Mouse (Mus musculus): ENCODE measurements around the gene Mia2. TPM values are rescaled to one million over a fixed set of nuclear protein-coding genes. Genes with fewer than 3 reads are reported as not detected.
A peak's percentile ranks its signal among the peaks of the same experiment; 100 is the strongest.

Gene Mia2
- polyA plus RNA-seq, 1 experiment from 2014 or later = 56.4 TPM

DNA sequence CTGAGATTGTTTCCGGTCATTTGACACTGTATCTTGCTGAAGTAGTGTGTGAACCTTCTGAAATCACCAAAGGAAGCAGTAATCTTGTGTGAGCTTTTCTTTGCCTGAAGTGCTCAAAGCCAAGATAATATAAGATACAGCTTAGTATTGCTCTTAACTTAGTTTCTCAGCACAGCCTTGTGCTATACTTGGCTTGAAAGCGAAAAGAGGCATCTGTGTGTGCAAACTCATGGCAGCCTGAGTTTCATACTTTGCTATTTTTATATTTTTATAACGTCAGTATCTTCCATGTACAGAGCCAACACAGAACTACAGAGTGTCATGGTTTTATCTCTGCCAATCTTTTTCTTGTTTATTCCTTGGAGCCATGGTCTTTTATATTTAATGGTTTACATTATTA lies 21.6 kb downstream of the Mia2 start:
- Histone ChIP-seq H3K4me3 (no peak overlapping the region), H3K27me3 (ENCODE audit: low read depth, poor library complexity, severe bottlenecking) (no peaks in the 10 kb centered on the region), H3K36me3 (no peaks in the 10 kb centered on the region), H3K27ac (no peak overlapping the region), H3K9me3 (replicated peaks) (no peaks in the 10 kb centered on the region), H3K4me1 (no peaks in the 10 kb centered on the region)
- DNase-seq (ENCODE audit: low spot score) = no peak
- 94% methylated on average over 3 of the region's 3 CpGs for WGBS

DNA sequence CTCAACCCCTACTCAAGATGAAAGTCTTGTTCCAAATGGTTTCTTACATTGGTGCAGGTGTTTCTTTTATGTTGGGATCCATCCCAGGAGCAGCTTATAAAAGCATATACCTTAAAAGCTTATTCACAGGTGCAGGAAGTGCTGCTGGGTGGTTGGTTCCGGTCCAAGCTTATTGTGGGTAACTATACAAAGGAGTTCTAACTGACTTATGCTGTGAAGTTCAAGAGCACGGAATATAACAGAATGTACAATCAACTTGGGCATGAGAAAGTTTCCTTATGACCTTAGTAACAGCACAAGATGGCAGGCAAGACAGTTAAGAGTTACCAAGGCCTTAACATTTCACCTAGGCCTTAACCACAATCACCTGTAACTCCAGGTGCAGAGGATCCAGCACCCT lies 29.8 kb downstream of the Mia2 start:
- Histone ChIP-seq H3K4me1 (peaks cover 14% of the 10 kb centered on the region), H3K27me3 (ENCODE audit: low read depth, poor library complexity, severe bottlenecking) (no peaks in the 10 kb centered on the region), H3K36me3 (no peaks in the 10 kb centered on the region), H3K9me3 (replicated peaks) (no peaks in the 10 kb centered on the region), H3K4me3 (no peak overlapping the region), H3K27ac (no peak overlapping the region)
- 83% methylated on average over 2 of the region's 2 CpGs for WGBS
- DNase-seq (ENCODE audit: low spot score) = no peak

GRCm38 (mm10) chr12:59128501-59128900 lies 32.9 kb downstream of the Mia2 start:
- H3K27me3 ChIP-seq (ENCODE audit: low read depth, poor library complexity, severe bottlenecking) = no peaks in the 10 kb centered on the region
- no peak overlapping the region for H3K4me3 ChIP-seq
- 90% methylated on average over 10 of the region's 10 CpGs for WGBS
- no peak for DNase-seq (ENCODE audit: low spot score)
- peaks cover 28% of the 10 kb centered on the region for H3K4me1 ChIP-seq
- no peaks in the 10 kb centered on the region for H3K36me3 ChIP-seq
- no peaks in the 10 kb centered on the region for H3K9me3 ChIP-seq (replicated peaks)
- H3K27ac ChIP-seq = no peak overlapping the region

- Histone ChIP-seq H3K27ac (no peak overlapping the region; the same call in 1 of the 2 replicates), H3K27me3 (ENCODE audit: low read depth, poor library complexity, severe bottlenecking) (no peaks in the 10 kb centered on the region), H3K4me3 (no peak overlapping the region), H3K9me3 (replicated peaks) (no peaks in the 10 kb centered on the region), H3K36me3 (no peaks in the 10 kb centered on the region), H3K4me1 (peaks cover 28% of the 10 kb centered on the region)
- WGBS = 64% methylated on average over 7 of the region's 7 CpGs
- no peak for DNase-seq (ENCODE audit: low spot score)
Measured at GRCm38 (mm10) chr12:59129038-59129437, 33.4 kb downstream of the Mia2 start.

GRCm38 (mm10) chr12:59129592-59129991 lies 34.0 kb downstream of the Mia2 start:
- 25% methylated on average over 6 of the region's 6 CpGs for WGBS
- peaks cover 4% of the 10 kb centered on the region; the same call in 1 of the 2 replicates for H3K36me3 ChIP-seq
- peaks cover 28% of the 10 kb centered on the region for H3K4me1 ChIP-seq
- H3K27me3 ChIP-seq (ENCODE audit: low read depth, poor library complexity, severe bottlenecking) = no peaks in the 10 kb centered on the region
- peak; percentile 58 for DNase-seq (ENCODE audit: low spot score)
- peak overlapping the region; percentile 88 for H3K4me3 ChIP-seq
- H3K9me3 ChIP-seq (replicated peaks) = no peaks in the 10 kb centered on the region
- peak overlapping the region; percentile 97; the same call in 1 of the 2 replicates for H3K27ac ChIP-seq

GRCm38 (mm10) chr12:59130249-59130648 lies 34.6 kb downstream of the Mia2 start:
- H3K27me3 ChIP-seq (ENCODE audit: low read depth, poor library complexity, severe bottlenecking) = no peaks in the 10 kb centered on the region
- WGBS = 22% methylated on average over 3 of the region's 3 CpGs
- peak; percentile 35 for DNase-seq (ENCODE audit: low spot score)
- peaks cover 6% of the 10 kb centered on the region; the same call in 1 of the 2 replicates for H3K36me3 ChIP-seq
- H3K9me3 ChIP-seq (replicated peaks) = no peaks in the 10 kb centered on the region
- H3K4me1 ChIP-seq = peaks cover 28% of the 10 kb centered on the region
- H3K4me3 ChIP-seq = peak overlapping the region; percentile 88
- H3K27ac ChIP-seq = peak overlapping the region; percentile 97

GRCm38 (mm10) chr12:59130651-59131577 lies 35.3 kb downstream of the Mia2 start:
- H3K27ac ChIP-seq = peak overlapping the region; percentile 97
- peak; percentile 97 for DNase-seq (ENCODE audit: low spot score)
- peak overlapping the region; percentile 88 for H3K4me3 ChIP-seq
- WGBS = under 1% methylated on average over 100 of the region's 100 CpGs
- no peaks in the 10 kb centered on the region for H3K27me3 ChIP-seq (ENCODE audit: low read depth, poor library complexity, severe bottlenecking)
- peaks cover 28% of the 10 kb centered on the region for H3K4me1 ChIP-seq
- H3K9me3 ChIP-seq (replicated peaks) = no peaks in the 10 kb centered on the region
- peaks cover 12% of the 10 kb centered on the region for H3K36me3 ChIP-seq

- no peaks in the 10 kb centered on the region for H3K9me3 ChIP-seq (replicated peaks)
- under 1% methylated on average over 30 of the region's 30 CpGs for WGBS
- H3K4me3 ChIP-seq = peak overlapping the region; percentile 88
- no peaks in the 10 kb centered on the region for H3K27me3 ChIP-seq (ENCODE audit: low read depth, poor library complexity, severe bottlenecking)
- peak overlapping the region; percentile 97 for H3K27ac ChIP-seq
- DNase-seq (ENCODE audit: low spot score) = no peak
- H3K4me1 ChIP-seq = peaks cover 28% of the 10 kb centered on the region
- peaks cover 18% of the 10 kb centered on the region for H3K36me3 ChIP-seq
Measured at GRCm38 (mm10) chr12:59131578-59131946, 36.0 kb downstream of the Mia2 start.

DNA sequence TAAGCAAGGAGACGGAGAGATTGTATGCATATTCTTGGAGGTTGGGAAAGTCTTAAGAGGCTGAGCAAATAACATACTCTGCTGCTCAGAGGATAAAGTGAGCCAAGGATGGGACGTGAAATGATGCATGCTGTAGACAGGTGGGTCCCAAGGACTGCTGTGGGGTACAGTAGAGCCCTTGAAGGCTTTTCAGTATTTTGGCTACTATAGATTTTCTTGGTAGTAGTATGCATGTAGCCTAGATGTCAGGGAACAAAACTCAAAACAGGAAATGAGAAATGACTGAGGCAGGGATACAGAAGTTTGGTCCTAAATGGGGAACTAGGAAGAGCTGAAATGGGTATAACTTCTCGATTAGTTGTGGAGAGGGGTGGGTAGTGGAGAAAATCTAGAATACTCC lies 36.9 kb downstream of the Mia2 start:
- WGBS = 64% methylated on average over 3 of the region's 3 CpGs
- Histone ChIP-seq H3K36me3 (peaks cover 25% of the 10 kb centered on the region), H3K4me3 (peak overlapping the region; percentile 88), H3K27me3 (ENCODE audit: low read depth, poor library complexity, severe bottlenecking) (no peaks in the 10 kb centered on the region), H3K9me3 (replicated peaks) (no peaks in the 10 kb centered on the region), H3K4me1 (peaks cover 28% of the 10 kb centered on the region), H3K27ac (no peak overlapping the region)
- no peak for DNase-seq (ENCODE audit: low spot score)

- Histone ChIP-seq H3K4me1 (peaks cover 28% of the 10 kb centered on the region), H3K36me3 (peaks cover 29% of the 10 kb centered on the region), H3K9me3 (replicated peaks) (no peaks in the 10 kb centered on the region), H3K27me3 (ENCODE audit: low read depth, poor library complexity, severe bottlenecking) (no peaks in the 10 kb centered on the region), H3K4me3 (peak overlapping the region; percentile 88; the same call in 1 of the 2 replicates), H3K27ac (no peak overlapping the region)
- WGBS = 86% methylated on average over 7 of the region's 7 CpGs
- no peak for DNase-seq (ENCODE audit: low spot score)
Measured at GRCm38 (mm10) chr12:59132940-59133339, 37.3 kb downstream of the Mia2 start.

- Histone ChIP-seq H3K36me3 (peaks cover 34% of the 10 kb centered on the region), H3K4me1 (peaks cover 28% of the 10 kb centered on the region), H3K4me3 (no peak overlapping the region), H3K27me3 (ENCODE audit: low read depth, poor library complexity, severe bottlenecking) (no peaks in the 10 kb centered on the region), H3K27ac (no peak overlapping the region), H3K9me3 (replicated peaks) (no peaks in the 10 kb centered on the region)
- DNase-seq (ENCODE audit: low spot score) = no peak
- WGBS = 95% methylated on average over 10 of the region's 10 CpGs
Measured at GRCm38 (mm10) chr12:59133437-59133999, 37.9 kb downstream of the Mia2 start.

- no peak overlapping the region for H3K27ac ChIP-seq
- no peak overlapping the region for H3K4me3 ChIP-seq
- 95% methylated on average over 4 of the region's 4 CpGs for WGBS
- peaks cover 50% of the 10 kb centered on the region for H3K36me3 ChIP-seq
- H3K4me1 ChIP-seq = peaks cover 18% of the 10 kb centered on the region
- no peaks in the 10 kb centered on the region for H3K9me3 ChIP-seq (replicated peaks)
- no peaks in the 10 kb centered on the region for H3K27me3 ChIP-seq (ENCODE audit: low read depth, poor library complexity, severe bottlenecking)
- no peak for DNase-seq (ENCODE audit: low spot score)
Measured at GRCm38 (mm10) chr12:59135096-59135495, 39.5 kb downstream of the Mia2 start.
